Mouse (Mus musculus) embryonic facial prominence, embryonic 14.5 days (tissue): ENCODE measurements around the gene Rhot2. TPM values are rescaled to one million over a fixed set of nuclear protein-coding genes. Genes with fewer than 3 reads are reported as not detected.

ENCODE experiments used
- ATAC-seq: fragments of 200-750 bp; cut with Nextera tagmentation; 2 replicates; pipeline ENCODE4 v1.8.0; 2017; ENCODE audit warnings: low read depth, moderate number of reproducible peaks, moderate TSS enrichment
- DNase-seq: peaks from one replicate; pipeline ENCODE4 v3.0.0-alpha.2; 2015; ENCODE audit warnings: low spot score
- H3K27ac ChIP-seq: fragments of 300-500 bp; sonication (generic); replicated peaks from 2 replicates; pipeline ENCODE4 v1.5.1; 2014; ENCODE audit warnings: low read depth, mild to moderate bottlenecking, low read length, moderate library complexity
- H3K27me3 ChIP-seq: fragments of 300-500 bp; sonication (generic); replicated peaks from 2 replicates; pipeline ENCODE4 v1.6.1; 2014; ENCODE audit warnings: low read length; ENCODE audit not compliant: control insufficient read depth, insufficient read depth
- H3K36me3 ChIP-seq: fragments of 300-500 bp; sonication (generic); 2 replicates; pipeline ENCODE4 v1.6.1; 2014; ENCODE audit warnings: low read length, mixed read lengths; ENCODE audit not compliant: control insufficient read depth, insufficient read depth
- H3K4me1 ChIP-seq: fragments of 300-500 bp; sonication (generic); 2 replicates; pipeline ENCODE4 v1.6.1; 2014; ENCODE audit warnings: antibody characterized with exemption, low read length; ENCODE audit not compliant: control insufficient read depth, insufficient read depth
- H3K4me2 ChIP-seq: fragments of 300-500 bp; sonication (generic); 2 replicates; pipeline ENCODE4 v1.6.1; 2014; ENCODE audit warnings: low read depth, mild to moderate bottlenecking, low read length, moderate library complexity, mixed read lengths
- H3K4me3 ChIP-seq: fragments of 300-500 bp; sonication (generic); 2 replicates; pipeline ENCODE4 v1.5.1; 2014; ENCODE audit warnings: low read depth, mild to moderate bottlenecking, low read length
- H3K9ac ChIP-seq: fragments of 300-500 bp; sonication (generic); 2 replicates; pipeline ENCODE4 v1.6.1; 2014; ENCODE audit warnings: low read depth, mild to moderate bottlenecking, low read length, moderate library complexity, mixed read lengths
- H3K9me3 ChIP-seq: fragments of 300-500 bp; sonication (generic); 2 replicates; pipeline ENCODE4 v1.6.1; 2016; ENCODE audit warnings: low read length; ENCODE audit not compliant: control insufficient read depth
- WGBS: fragments of 180-500 bp; shearing (Covaris S2); extraction: QIAGEN DNeasy Blood & Tissue Kit; methylation state at CpG from one replicate; pipeline ENCODE4 v1.1.7; 2014; 5-methylcytosine and 5-hydroxymethylcytosine counted together
- polyA plus RNA-seq: library from polyadenylated mRNA; unstranded; fragments of >200 nt; fragmentation: Nextera tagmentation; extraction: Ambion mirVana; gene quantifications from 2 replicates; pipeline ENCODE4 v1.2.1, GENCODE M21; 2014

The Rhot2 gene
- polyA plus RNA-seq, 1 experiment from 2014 or later = 12.0 TPM

GRCm38 (mm10) chr17:25834595-25835222, 9.9 kb downstream of the Rhot2 start:
- no peak for DNase-seq
- peak overlapping the region; percentile 86 for H3K4me2 ChIP-seq
- no peak overlapping the region for H3K27ac ChIP-seq
- H3K9me3 ChIP-seq = no peaks in the 10 kb centered on the region
- peaks cover 41% of the 10 kb centered on the region for H3K4me1 ChIP-seq
- peaks cover 31% of the 10 kb centered on the region for H3K36me3 ChIP-seq
- H3K9ac ChIP-seq = peak overlapping the region; percentile 90
- ATAC-seq = no peak
- H3K4me3 ChIP-seq = peak overlapping the region; percentile 87
- WGBS = 84% methylated on average over 10 of the region's 12 CpGs
- H3K27me3 ChIP-seq = no peaks in the 10 kb centered on the region

GRCm38 (mm10) chr17:25833961-25834594, 10.6 kb downstream of the Rhot2 start:
- peak overlapping the region; percentile 86 for H3K4me2 ChIP-seq
- H3K27me3 ChIP-seq = no peaks in the 10 kb centered on the region
- H3K9ac ChIP-seq = peak overlapping the region; percentile 90
- DNase-seq = no peak
- H3K4me1 ChIP-seq = peaks cover 43% of the 10 kb centered on the region
- H3K4me3 ChIP-seq = peak overlapping the region; percentile 87
- WGBS = 31% methylated on average over 6 of the region's 6 CpGs
- no peak for ATAC-seq
- peaks cover 26% of the 10 kb centered on the region for H3K36me3 ChIP-seq
- peak overlapping the region; percentile 96 for H3K27ac ChIP-seq
- no peaks in the 10 kb centered on the region for H3K9me3 ChIP-seq

GRCm38 (mm10) chr17:25833291-25833663, 11.4 kb downstream of the Rhot2 start, which contains the start of gene Stub1:
TSS of gene Stub1 (minus strand) at chr17:25833404.
- Histone ChIP-seq H3K27ac (peak within 1 kb of the TSS; percentile 96), H3K9me3 (no peaks in the 10 kb centered on the region), H3K27me3 (no peaks in the 10 kb centered on the region), H3K9ac (peak within 1 kb of the TSS; percentile 90), H3K36me3 (peaks cover 22% of the 10 kb centered on the region), H3K4me2 (peak within 1 kb of the TSS; percentile 86), H3K4me1 (peaks cover 43% of the 10 kb centered on the region), H3K4me3 (peak within 1 kb of the TSS; percentile 87)
- ATAC-seq = peak; percentile 50
- DNase-seq = peak; percentile 96
- 1% methylated on average over 24 of the region's 24 CpGs for WGBS

- H3K9me3 ChIP-seq = no peaks in the 10 kb centered on the region
- DNase-seq (peak; percentile 100), ATAC-seq (peak; percentile 90)
- no peaks in the 10 kb centered on the region for H3K27me3 ChIP-seq
- WGBS = under 1% methylated on average over 53 of the region's 77 CpGs
- H3K4me3 ChIP-seq = peak overlapping the region; percentile 87
- H3K9ac ChIP-seq = peak overlapping the region; percentile 90
- H3K27ac ChIP-seq = peak overlapping the region; percentile 96
- peaks cover 43% of the 10 kb centered on the region for H3K4me1 ChIP-seq
- peak overlapping the region; percentile 86 for H3K4me2 ChIP-seq
- peaks cover 28% of the 10 kb centered on the region for H3K36me3 ChIP-seq
Measured at GRCm38 (mm10) chr17:25832436-25833290, 12.0 kb downstream of the Rhot2 start.

GRCm38 (mm10) chr17:25831451-25832281, 13.0 kb downstream of the Rhot2 start:
- Histone ChIP-seq H3K4me2 (peak overlapping the region; percentile 86), H3K27ac (peak overlapping the region; percentile 86), H3K9me3 (no peaks in the 10 kb centered on the region), H3K27me3 (no peaks in the 10 kb centered on the region), H3K4me1 (peaks cover 43% of the 10 kb centered on the region), H3K36me3 (peaks cover 34% of the 10 kb centered on the region), H3K9ac (peak overlapping the region; percentile 90), H3K4me3 (peak overlapping the region; percentile 87)
- WGBS = 61% methylated on average over 21 of the region's 21 CpGs
- DNase-seq = no peak
- no peak for ATAC-seq

GRCm38 (mm10) chr17:25830806-25831431, 13.7 kb downstream of the Rhot2 start:
- Histone ChIP-seq H3K36me3 (peaks cover 41% of the 10 kb centered on the region), H3K27ac (no peak overlapping the region), H3K4me2 (peak overlapping the region; percentile 86; the same call in 1 of the 2 replicates), H3K9me3 (no peaks in the 10 kb centered on the region), H3K4me3 (peak overlapping the region; percentile 87), H3K27me3 (no peaks in the 10 kb centered on the region), H3K9ac (peak overlapping the region; percentile 90; the same call in 1 of the 2 replicates), H3K4me1 (peaks cover 38% of the 10 kb centered on the region)
- ATAC-seq (no peak), DNase-seq (no peak)
- WGBS = 84% methylated on average over 13 of the region's 14 CpGs

- Histone ChIP-seq H3K27me3 (no peaks in the 10 kb centered on the region), H3K36me3 (peaks cover 45% of the 10 kb centered on the region), H3K4me3 (peak overlapping the region; percentile 52; the same call in 1 of the 2 replicates), H3K9ac (peak overlapping the region; percentile 76; the same call in 1 of the 2 replicates), H3K27ac (no peak overlapping the region), H3K4me1 (peaks cover 38% of the 10 kb centered on the region), H3K9me3 (no peaks in the 10 kb centered on the region), H3K4me2 (peak overlapping the region; percentile 76; the same call in 1 of the 2 replicates)
- no peak for ATAC-seq
- WGBS = 82% methylated on average over 4 of the region's 4 CpGs
- DNase-seq = no peak
Measured at GRCm38 (mm10) chr17:25830200-25830753, 14.4 kb downstream of the Rhot2 start.
